Mouse (Mus musculus) neural tube, embryonic 12.5 days (tissue): ENCODE data around the gene Uap1. TPM values are rescaled to one million over a fixed set of nuclear protein-coding genes. Genes with fewer than 3 reads are reported as not detected.

Source experiments
- ATAC-seq: fragments of 200-750 bp; cut with Nextera tagmentation; 2 replicates; pipeline ENCODE4 v1.8.0; 2017; ENCODE audit warnings: low read depth, mild to moderate bottlenecking, moderate TSS enrichment, moderate library complexity; ENCODE audit not compliant: low FRiP score
- H3K27ac ChIP-seq: fragments of 300-500 bp; sonication (generic); 2 replicates; pipeline ENCODE4 v1.5.1; 2016
- H3K27me3 ChIP-seq: fragments of 300-500 bp; sonication (generic); replicated peaks from 2 replicates; pipeline ENCODE4 v1.6.1; 2016; ENCODE audit warnings: mild to moderate bottlenecking
- H3K36me3 ChIP-seq: fragments of 300-500 bp; sonication (generic); 2 replicates; pipeline ENCODE4 v1.6.1; 2016; ENCODE audit warnings: mild to moderate bottlenecking
- H3K4me1 ChIP-seq: fragments of 300-500 bp; sonication (generic); 2 replicates; pipeline ENCODE4 v1.6.1; 2016
- H3K4me2 ChIP-seq: fragments of 300-500 bp; sonication (generic); replicated peaks from 2 replicates; pipeline ENCODE4 v1.6.1; 2016; ENCODE audit warnings: mild to moderate bottlenecking
- H3K4me3 ChIP-seq: fragments of 300-500 bp; sonication (generic); 2 replicates; pipeline ENCODE4 v1.5.1; 2016
- H3K9ac ChIP-seq: fragments of 300-500 bp; sonication (generic); 2 replicates; pipeline ENCODE4 v1.6.1; 2016; ENCODE audit warnings: mild to moderate bottlenecking
- H3K9me3 ChIP-seq: fragments of 300-500 bp; sonication (generic); 2 replicates; pipeline ENCODE4 v1.6.1; 2016; ENCODE audit warnings: mild to moderate bottlenecking
- WGBS: fragments of 180-500 bp; shearing (Covaris S2); methylation state at CpG from one replicate; pipeline ENCODE4 v1.1.7; 2016; 5-methylcytosine and 5-hydroxymethylcytosine counted together
- polyA plus RNA-seq: library from polyadenylated mRNA; unstranded; fragments of >200 nt; fragmentation: Nextera tagmentation; extraction: Ambion mirVana; gene quantifications from 2 replicates; pipeline ENCODE4 v1.2.1, GENCODE M21; 2016

Gene Uap1
- polyA plus RNA-seq, 1 experiment from 2014 or later: 69.8 TPM

- 81% methylated on average over 6 of the region's 6 CpGs for WGBS
- Histone ChIP-seq H3K9me3 (no peaks in the 10 kb centered on the region), H3K27me3 (no peaks in the 10 kb centered on the region), H3K4me3 (no peak overlapping the region), H3K27ac (no peak overlapping the region), H3K36me3 (peaks cover 35% of the 10 kb centered on the region), H3K4me2 (no peak overlapping the region), H3K9ac (no peak overlapping the region), H3K4me1 (0 out of 2 replicates have a peak, but pooled peaks cover 7% of the 10 kb centered on the region)
- no peak for ATAC-seq
Observed at GRCm38 (mm10) chr1:170161852-170162251, 12.9 kb downstream of the Uap1 start.

DNA sequence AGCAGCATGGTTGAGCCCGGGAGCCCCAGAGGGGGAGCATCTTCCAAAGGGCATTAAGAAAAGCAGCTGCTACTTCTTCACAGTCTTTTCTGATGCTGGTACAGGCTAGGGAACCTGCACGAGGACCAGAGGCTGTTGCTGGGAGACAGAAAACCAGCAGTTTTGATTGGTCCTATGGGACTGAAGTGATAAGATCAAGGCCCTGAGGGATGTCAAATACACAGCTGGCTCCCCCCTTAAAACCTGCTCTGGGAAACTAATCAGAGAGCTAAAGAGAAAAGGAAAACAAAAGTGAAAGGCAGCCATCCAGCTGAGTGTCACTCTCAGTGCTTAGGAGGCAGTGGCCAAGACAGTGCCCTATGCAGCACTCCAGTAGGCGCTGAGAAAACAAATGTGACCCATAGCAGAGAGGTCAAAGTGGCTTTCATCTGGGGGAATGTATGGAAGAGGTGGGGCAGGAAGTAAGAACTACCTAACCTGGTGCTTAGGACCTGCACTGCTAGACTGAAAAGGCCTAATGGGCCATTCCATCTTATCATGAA lies 14.3 kb downstream of the Uap1 start:
- Histone ChIP-seq H3K9me3 (no peaks in the 10 kb centered on the region), H3K27me3 (no peaks in the 10 kb centered on the region), H3K4me3 (no peak overlapping the region), H3K4me2 (no peak overlapping the region), H3K9ac (no peak overlapping the region), H3K36me3 (peaks cover 30% of the 10 kb centered on the region), H3K4me1 (0 out of 2 replicates have a peak, but pooled peaks cover 7% of the 10 kb centered on the region), H3K27ac (no peak overlapping the region)
- WGBS: 58% methylated on average over 3 of the region's 3 CpGs
- ATAC-seq: no peak

DNA sequence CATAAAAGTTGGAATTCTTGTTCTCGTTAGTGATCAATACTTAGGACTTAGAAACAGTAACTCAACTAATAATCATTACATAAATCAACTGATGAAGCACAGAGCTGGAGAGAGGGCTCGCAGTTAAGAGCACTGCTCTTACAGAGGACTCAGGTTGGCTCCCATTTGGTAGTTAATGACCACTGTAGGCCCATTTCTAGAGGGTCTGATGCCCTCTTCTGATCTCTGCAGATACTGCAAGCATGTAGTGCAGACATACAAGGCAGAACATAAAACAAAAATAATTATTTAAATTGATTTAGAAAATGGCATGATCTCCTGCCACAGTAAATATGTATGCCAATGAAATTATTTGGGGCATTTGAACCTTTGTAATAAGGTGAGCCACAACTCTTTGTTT lies 15.1 kb downstream of the Uap1 start:
- Histone ChIP-seq H3K4me3 (no peak overlapping the region), H3K9me3 (no peaks in the 10 kb centered on the region), H3K4me2 (no peak overlapping the region), H3K9ac (no peak overlapping the region), H3K36me3 (peaks cover 27% of the 10 kb centered on the region), H3K27me3 (no peaks in the 10 kb centered on the region), H3K27ac (no peak overlapping the region), H3K4me1 (0 out of 2 replicates have a peak, but pooled peaks cover 7% of the 10 kb centered on the region)
- ATAC-seq: no peak
- WGBS: 92% methylated on average over 2 of the region's 2 CpGs

DNA sequence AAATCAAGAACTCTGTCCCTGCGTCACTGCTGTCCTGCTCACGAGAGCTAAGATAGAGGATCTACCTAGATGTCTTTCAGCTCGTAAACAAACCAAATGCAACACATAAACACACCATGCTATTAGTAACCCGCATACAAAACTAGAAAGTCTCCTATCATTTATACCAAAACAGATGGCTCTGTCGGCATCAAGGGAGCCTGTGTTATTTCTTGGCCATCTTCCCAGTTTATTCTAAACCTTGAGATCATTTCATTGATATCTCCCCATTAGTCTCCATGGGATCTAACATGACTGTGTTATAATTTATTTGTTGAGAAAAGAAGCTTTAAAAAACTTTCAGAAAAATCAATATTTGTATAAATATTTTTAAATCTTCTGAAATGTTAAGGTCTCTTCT lies 19.0 kb downstream of the Uap1 start:
- Histone ChIP-seq H3K4me3 (no peak overlapping the region), H3K27ac (no peak overlapping the region), H3K4me2 (no peak overlapping the region), H3K9ac (no peak overlapping the region), H3K4me1 (0 out of 2 replicates have a peak, but pooled peaks cover 7% of the 10 kb centered on the region), H3K9me3 (no peaks in the 10 kb centered on the region), H3K36me3 (peaks cover 22% of the 10 kb centered on the region), H3K27me3 (no peaks in the 10 kb centered on the region)
- ATAC-seq: no peak
- 91% methylated on average over 5 of the region's 5 CpGs for WGBS

- Histone ChIP-seq H3K9me3 (no peaks in the 10 kb centered on the region), H3K4me1 (0 out of 2 replicates have a peak, but pooled peaks cover 2% of the 10 kb centered on the region), H3K9ac (no peak overlapping the region), H3K4me3 (no peak overlapping the region), H3K27me3 (no peaks in the 10 kb centered on the region), H3K27ac (no peak overlapping the region), H3K4me2 (no peak overlapping the region), H3K36me3 (peaks cover 19% of the 10 kb centered on the region)
- ATAC-seq: no peak
- 81% methylated on average over 2 of the region's 2 CpGs for WGBS
Observed at GRCm38 (mm10) chr1:170155298-170155697, 19.5 kb downstream of the Uap1 start.

GRCm38 (mm10) chr1:170153986-170154385 lies 20.8 kb downstream of the Uap1 start:
- no peak overlapping the region for H3K9ac ChIP-seq
- no peak overlapping the region for H3K4me2 ChIP-seq
- H3K27ac ChIP-seq: no peak overlapping the region
- no peaks in the 10 kb centered on the region for H3K27me3 ChIP-seq
- WGBS: 87% methylated on average over 8 of the region's 8 CpGs
- H3K36me3 ChIP-seq: peaks cover 21% of the 10 kb centered on the region
- H3K4me3 ChIP-seq: no peak overlapping the region
- ATAC-seq: no peak
- H3K9me3 ChIP-seq: no peaks in the 10 kb centered on the region
- H3K4me1 ChIP-seq: no peaks in the 10 kb centered on the region

DNA sequence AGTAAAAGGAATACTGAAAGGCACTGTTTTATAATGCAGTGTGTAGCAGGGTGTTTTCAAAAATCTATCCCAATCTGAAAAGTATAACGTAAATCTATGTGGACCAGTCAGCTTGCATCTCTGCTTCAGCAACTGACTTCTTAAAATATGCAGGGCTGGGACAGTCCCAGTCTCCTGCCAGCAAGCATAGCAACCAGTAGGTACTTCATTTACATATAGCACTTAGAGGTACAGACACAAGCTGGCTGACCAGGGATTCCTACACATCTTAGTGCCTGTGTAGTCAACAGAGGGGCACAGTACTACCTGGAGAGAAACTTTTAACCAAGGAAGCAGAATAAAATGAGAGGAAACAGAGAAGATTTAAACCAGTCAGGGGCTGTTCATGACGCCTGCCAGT lies 22.2 kb downstream of the Uap1 start:
- Histone ChIP-seq H3K9me3 (no peaks in the 10 kb centered on the region), H3K4me1 (no peaks in the 10 kb centered on the region), H3K27me3 (no peaks in the 10 kb centered on the region), H3K27ac (no peak overlapping the region), H3K4me3 (no peak overlapping the region), H3K4me2 (no peak overlapping the region), H3K9ac (no peak overlapping the region), H3K36me3 (peaks cover 21% of the 10 kb centered on the region)
- 88% methylated on average over 2 of the region's 2 CpGs for WGBS
- ATAC-seq: no peak

DNA sequence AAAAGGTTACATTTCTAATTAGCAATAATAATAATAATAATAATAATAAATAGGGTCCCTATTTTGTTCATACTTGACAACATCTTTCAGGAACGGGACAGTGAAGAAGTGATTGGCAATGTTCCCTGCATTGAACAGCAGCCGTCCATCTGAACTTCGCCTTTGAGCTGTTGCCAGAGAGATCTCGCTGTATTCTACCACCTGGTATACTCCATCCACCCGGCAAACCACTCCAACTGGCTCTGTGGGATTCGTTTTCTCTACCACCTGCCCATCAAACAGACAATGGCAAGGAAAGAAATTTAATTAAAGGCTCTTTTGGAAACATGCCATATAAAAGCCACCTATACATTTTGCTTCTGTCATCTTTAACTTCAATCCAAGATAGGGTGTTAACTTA lies 23.9 kb downstream of the Uap1 start:
- H3K36me3 ChIP-seq: peaks cover 16% of the 10 kb centered on the region
- H3K4me1 ChIP-seq: no peaks in the 10 kb centered on the region
- H3K9me3 ChIP-seq: no peaks in the 10 kb centered on the region
- H3K27ac ChIP-seq: no peak overlapping the region
- WGBS: 90% methylated on average over 6 of the region's 6 CpGs
- no peak overlapping the region for H3K4me3 ChIP-seq
- H3K9ac ChIP-seq: no peak overlapping the region
- no peaks in the 10 kb centered on the region for H3K27me3 ChIP-seq
- no peak for ATAC-seq
- H3K4me2 ChIP-seq: no peak overlapping the region

DNA sequence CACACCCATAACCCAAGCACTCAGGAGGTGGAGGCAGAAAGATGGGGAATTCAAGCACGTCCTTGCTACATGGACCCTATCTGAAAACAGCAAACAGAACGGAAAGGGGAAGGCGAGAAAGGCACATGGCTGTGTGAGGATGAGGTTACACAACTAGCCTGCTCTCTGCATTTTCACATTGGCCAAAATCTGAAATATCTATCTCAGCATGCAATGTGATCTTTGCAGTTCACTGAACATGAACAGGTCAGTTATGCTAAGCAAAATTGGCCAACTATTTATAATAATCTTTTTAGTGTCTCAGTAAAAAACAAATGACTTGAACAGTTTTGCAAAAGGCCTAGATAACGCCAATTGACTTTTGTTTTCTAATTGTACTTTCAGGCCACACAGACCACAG lies 25.0 kb downstream of the Uap1 start:
- Histone ChIP-seq H3K4me2 (no peak overlapping the region), H3K9ac (no peak overlapping the region), H3K27ac (no peak overlapping the region), H3K4me1 (no peaks in the 10 kb centered on the region), H3K36me3 (peaks cover 20% of the 10 kb centered on the region), H3K4me3 (no peak overlapping the region), H3K27me3 (no peaks in the 10 kb centered on the region), H3K9me3 (no peaks in the 10 kb centered on the region)
- 89% methylated on average over 4 of the region's 4 CpGs for WGBS
- ATAC-seq: no peak

- Histone ChIP-seq H3K9ac (no peak overlapping the region), H3K4me3 (no peak overlapping the region), H3K27ac (no peak overlapping the region), H3K4me2 (no peak overlapping the region), H3K4me1 (no peaks in the 10 kb centered on the region), H3K9me3 (no peaks in the 10 kb centered on the region), H3K27me3 (no peaks in the 10 kb centered on the region), H3K36me3 (peaks cover 23% of the 10 kb centered on the region)
- WGBS: 93% methylated on average over 6 of the region's 6 CpGs
- ATAC-seq: no peak
Observed at GRCm38 (mm10) chr1:170148536-170148935, 26.2 kb downstream of the Uap1 start.

- no peak overlapping the region for H3K4me3 ChIP-seq
- H3K27ac ChIP-seq: no peak overlapping the region
- H3K27me3 ChIP-seq: no peaks in the 10 kb centered on the region
- H3K36me3 ChIP-seq: peaks cover 30% of the 10 kb centered on the region
- H3K4me1 ChIP-seq: no peaks in the 10 kb centered on the region
- no peak overlapping the region for H3K4me2 ChIP-seq
- ATAC-seq: no peak
- no peak overlapping the region for H3K9ac ChIP-seq
- 91% methylated on average over 9 of the region's 9 CpGs for WGBS
- no peaks in the 10 kb centered on the region for H3K9me3 ChIP-seq
Observed at GRCm38 (mm10) chr1:170147651-170148448, 26.9 kb downstream of the Uap1 start.

DNA sequence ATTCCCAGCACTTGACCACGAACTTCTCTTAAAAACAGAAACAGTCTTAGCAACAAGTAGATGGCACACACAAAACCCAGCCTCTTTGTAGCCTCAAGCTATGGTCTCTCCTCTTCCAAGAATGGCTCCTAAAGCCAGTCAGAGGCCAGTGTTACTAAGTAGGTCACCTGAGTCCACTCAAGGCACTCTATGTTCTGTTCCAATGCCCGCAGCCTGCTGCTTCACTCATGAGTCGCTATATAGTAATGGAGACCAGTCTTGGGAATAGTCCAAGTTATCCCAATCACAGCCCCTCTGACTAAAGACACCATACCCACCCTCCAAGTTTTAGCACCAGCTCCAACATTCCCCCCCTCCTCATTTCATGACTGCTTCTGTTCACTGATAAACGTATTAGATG lies 29.2 kb downstream of the Uap1 start:
- Histone ChIP-seq H3K27ac (no peak overlapping the region), H3K36me3 (peaks cover 35% of the 10 kb centered on the region), H3K4me2 (no peak overlapping the region)

More for the DNA sequence above, 29.2 kb downstream of the Uap1 start:
- Histone ChIP-seq H3K4me1 (no peaks in the 10 kb centered on the region), H3K9me3 (no peaks in the 10 kb centered on the region), H3K4me3 (no peak overlapping the region), H3K9ac (no peak overlapping the region), H3K27me3 (no peaks in the 10 kb centered on the region)
- no peak for ATAC-seq
- WGBS: 92% methylated on average over 4 of the region's 4 CpGs
